Mouse (Mus musculus) limb, embryonic 14.5 days (tissue): ENCODE measurements around the gene Itga11. TPM values are rescaled to one million over a fixed set of nuclear protein-coding genes. Genes with fewer than 3 reads are reported as not detected.

Experiments
- ATAC-seq: fragments of 200-750 bp; cut with Nextera tagmentation; 2 replicates; pipeline ENCODE4 v1.8.0; 2017; ENCODE audit warnings: low read depth, moderate number of reproducible peaks, moderate TSS enrichment; ENCODE audit not compliant: low FRiP score
- DNase-seq: peaks from one replicate; pipeline ENCODE4 v3.0.0-alpha.2; 2015; ENCODE audit warnings: low spot score
- H3K27ac ChIP-seq: fragments of 300-500 bp; sonication (generic); replicated peaks from 2 replicates; pipeline ENCODE4 v1.5.1; 2014; ENCODE audit warnings: low read depth, mild to moderate bottlenecking, low read length, moderate library complexity, mixed read lengths
- H3K27me3 ChIP-seq: fragments of 300-500 bp; sonication (generic); 2 replicates; pipeline ENCODE4 v1.6.1; 2014; ENCODE audit warnings: low read length, mixed read lengths; ENCODE audit not compliant: control insufficient read depth, insufficient read depth
- H3K36me3 ChIP-seq: fragments of 300-500 bp; sonication (generic); 2 replicates; pipeline ENCODE4 v1.6.1; 2014; ENCODE audit warnings: mild to moderate bottlenecking, low read length, moderate library complexity, mixed read lengths; ENCODE audit not compliant: control insufficient read depth, insufficient read depth
- H3K4me1 ChIP-seq: fragments of 300-500 bp; sonication (generic); 2 replicates; pipeline ENCODE4 v1.6.1; 2014; ENCODE audit warnings: antibody characterized with exemption, low read length, mixed read lengths; ENCODE audit not compliant: control insufficient read depth, insufficient read depth
- H3K4me2 ChIP-seq: fragments of 300-500 bp; sonication (generic); replicated peaks from 2 replicates; pipeline ENCODE4 v1.6.1; 2014; ENCODE audit warnings: low read depth, mild to moderate bottlenecking, low read length, moderate library complexity; ENCODE audit not compliant: severe bottlenecking
- H3K4me3 ChIP-seq: fragments of 300-500 bp; sonication (generic); replicated peaks from 2 replicates; pipeline ENCODE4 v1.5.1; 2014; ENCODE audit warnings: low read length
- H3K9ac ChIP-seq: fragments of 300-500 bp; sonication (generic); 2 replicates; pipeline ENCODE4 v1.6.1; 2014; ENCODE audit warnings: mild to moderate bottlenecking, low read depth, low read length, moderate library complexity; ENCODE audit not compliant: severe bottlenecking
- H3K9me3 ChIP-seq: fragments of 300-500 bp; sonication (generic); 2 replicates; pipeline ENCODE4 v1.6.1; 2016; ENCODE audit warnings: low read length; ENCODE audit not compliant: control insufficient read depth
- POLR2A ChIP-seq: fragments of 200-500 bp; IDR thresholded peaks from 2 replicates; pipeline ENCODE4 v1.8.0; 2012; ENCODE audit warnings: inconsistent platforms, mild to moderate bottlenecking, moderate library complexity, borderline replicate concordance; ENCODE audit not compliant: insufficient read depth, insufficient read length; ENCODE audit errors: extremely low read depth
- WGBS: fragments of 180-500 bp; shearing (Covaris S2); extraction: QIAGEN DNeasy Blood & Tissue Kit; methylation state at CpG from one replicate; pipeline ENCODE4 v1.1.7; 2014; 5-methylcytosine and 5-hydroxymethylcytosine counted together
- polyA plus RNA-seq, 2 experiments: library from polyadenylated mRNA; depleted of rRNA in 1 of 2; stranded (reverse) in 1 of 2; unstranded in 1 of 2; fragments of >200 nt; fragmentation: Nextera tagmentation in 1 of 2; extraction: Ambion mirVana in 1 of 2; gene quantifications; 2 replicates each; pipeline versions ENCODE4 v1.2.1 to v1.2.3; 2012 to 2014

The Itga11 gene
- polyA plus RNA-seq, 2 experiments: 11.6 to 18.2 TPM

DNA sequence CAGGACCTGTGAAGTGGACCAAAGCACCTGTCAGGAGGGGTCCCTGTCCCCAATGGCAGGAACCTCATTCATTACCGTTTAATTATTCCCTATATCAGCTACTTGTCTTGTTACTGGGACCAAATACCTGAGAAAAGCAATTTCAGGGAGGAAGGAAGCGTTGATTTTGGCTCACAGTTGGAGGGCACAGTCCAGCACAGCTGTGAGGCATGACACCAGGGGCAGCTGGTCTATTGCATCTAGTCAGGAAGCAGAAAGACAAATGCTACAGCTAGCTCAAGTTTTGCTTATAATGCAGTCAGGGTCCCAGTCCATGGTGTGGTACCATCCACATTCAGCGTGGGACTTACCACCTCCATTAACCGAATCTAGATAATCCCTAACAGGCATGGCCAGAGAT, 29.6 kb downstream of the Itga11 start:
- Histone ChIP-seq H3K9ac (no peak overlapping the region), H3K4me2 (no peak overlapping the region), H3K4me1 (peaks cover 2% of the 10 kb centered on the region; the same call in 1 of the 2 replicates), H3K27ac (no peak overlapping the region), H3K4me3 (no peak overlapping the region), H3K27me3 (no peaks in the 10 kb centered on the region), H3K36me3 (no peaks in the 10 kb centered on the region), H3K9me3 (no peaks in the 10 kb centered on the region)
- no peak for ATAC-seq
- no peak for TF ChIP-seq POLR2A
- no peak for DNase-seq
- 82% methylated on average over 4 of the region's 4 CpGs for WGBS

GRCm38 (mm10) chr9:62707870-62708269, 30.2 kb downstream of the Itga11 start:
- Histone ChIP-seq H3K4me2 (no peak overlapping the region), H3K27me3 (no peaks in the 10 kb centered on the region), H3K9ac (no peak overlapping the region), H3K9me3 (no peaks in the 10 kb centered on the region), H3K36me3 (no peaks in the 10 kb centered on the region), H3K27ac (no peak overlapping the region), H3K4me1 (peaks cover 7% of the 10 kb centered on the region; the same call in 1 of the 2 replicates), H3K4me3 (no peak overlapping the region)
- ATAC-seq (no peak), DNase-seq (no peak)
- no peak for TF ChIP-seq POLR2A
- 24% methylated on average over 6 of the region's 6 CpGs for WGBS

DNA sequence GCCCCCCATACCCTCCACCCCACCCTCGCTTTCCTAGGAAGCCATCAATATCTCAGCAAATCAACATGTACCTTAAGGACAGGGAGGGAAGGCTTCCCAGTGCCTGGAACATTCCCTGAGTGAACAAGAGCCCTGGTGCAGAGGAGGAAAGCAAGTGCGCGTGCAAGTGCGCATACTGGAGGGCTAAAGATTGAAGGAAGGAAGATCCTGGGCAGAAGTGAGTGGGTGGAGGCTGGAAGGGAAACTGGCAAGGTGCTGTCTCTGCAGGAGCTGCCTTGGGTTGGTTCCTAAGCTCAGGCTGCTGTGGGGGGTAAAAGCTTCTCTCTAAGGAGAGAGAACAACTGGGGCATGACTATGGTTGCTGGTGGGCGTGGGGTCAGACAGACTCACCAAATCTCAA, 32.4 kb downstream of the Itga11 start:
- Histone ChIP-seq H3K4me1 (peaks cover 7% of the 10 kb centered on the region; the same call in 1 of the 2 replicates), H3K9ac (no peak overlapping the region), H3K36me3 (no peaks in the 10 kb centered on the region), H3K9me3 (no peaks in the 10 kb centered on the region), H3K4me2 (no peak overlapping the region), H3K27me3 (no peaks in the 10 kb centered on the region), H3K4me3 (no peak overlapping the region), H3K27ac (no peak overlapping the region)
- ATAC-seq (no peak), DNase-seq (no peak)
- 93% methylated on average over 5 of the region's 5 CpGs for WGBS
- TF ChIP-seq POLR2A: no peak

DNA sequence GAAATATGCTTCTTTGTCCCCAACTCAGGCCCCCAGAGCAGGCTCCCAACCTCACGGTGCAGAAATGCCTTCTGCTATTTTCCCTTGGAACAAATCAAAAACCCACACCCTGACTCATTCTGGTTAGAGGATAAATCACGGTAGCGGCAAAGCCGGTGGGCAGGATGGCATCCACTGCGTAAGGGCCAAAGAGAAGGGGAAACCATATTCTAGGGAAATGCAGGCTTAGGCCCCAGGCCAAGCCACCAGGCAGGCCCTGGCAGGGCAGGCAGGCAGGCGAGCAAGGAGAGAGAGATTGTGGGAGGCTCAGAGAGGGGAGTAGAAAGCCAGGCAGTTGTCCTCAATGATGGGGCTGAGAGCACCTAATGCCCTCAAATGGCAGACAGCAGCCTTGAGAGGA, 34.7 kb downstream of the Itga11 start:
- Histone ChIP-seq H3K27ac (peak overlapping the region; percentile 28; the same call in 1 of the 2 replicates), H3K27me3 (no peaks in the 10 kb centered on the region), H3K36me3 (no peaks in the 10 kb centered on the region), H3K4me3 (no peak overlapping the region), H3K4me1 (peaks cover 9% of the 10 kb centered on the region), H3K4me2 (no peak overlapping the region), H3K9me3 (no peaks in the 10 kb centered on the region), H3K9ac (no peak overlapping the region)
- no peak for ATAC-seq
- WGBS: 62% methylated on average over 6 of the region's 6 CpGs
- no peak for TF ChIP-seq POLR2A
- DNase-seq: no peak

DNA sequence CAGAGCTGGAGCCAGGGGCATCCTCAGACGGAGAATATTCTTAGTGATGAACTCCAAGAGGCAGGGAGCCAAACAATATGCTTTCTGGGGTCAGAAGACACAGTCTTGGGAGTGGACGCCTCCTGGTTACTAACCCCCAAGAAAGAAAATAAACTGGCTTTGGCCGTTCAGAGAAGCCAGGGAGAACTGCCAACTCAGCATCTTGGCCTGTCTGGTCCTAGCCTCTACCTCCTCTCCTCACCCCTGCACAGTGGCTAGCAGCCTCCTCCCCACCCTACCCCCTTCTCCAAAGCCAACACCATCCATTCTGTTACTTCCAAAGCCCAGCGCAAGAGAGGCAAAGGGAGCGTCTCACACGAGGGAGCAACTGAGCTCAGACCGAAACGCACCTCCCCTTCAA, 35.4 kb downstream of the Itga11 start:
- Histone ChIP-seq H3K4me3 (no peak overlapping the region), H3K4me2 (no peak overlapping the region), H3K36me3 (no peaks in the 10 kb centered on the region), H3K27ac (peak overlapping the region; percentile 28; the same call in 1 of the 2 replicates), H3K9ac (no peak overlapping the region), H3K4me1 (peaks cover 16% of the 10 kb centered on the region), H3K27me3 (no peaks in the 10 kb centered on the region), H3K9me3 (no peaks in the 10 kb centered on the region)
- no peak for TF ChIP-seq POLR2A
- ATAC-seq (no peak), DNase-seq (no peak)
- 79% methylated on average over 8 of the region's 8 CpGs for WGBS

GRCm38 (mm10) chr9:62714336-62714735, 36.7 kb downstream of the Itga11 start:
- H3K9ac ChIP-seq: no peak overlapping the region
- no peak for TF ChIP-seq POLR2A
- H3K4me2 ChIP-seq: no peak overlapping the region
- no peaks in the 10 kb centered on the region for H3K27me3 ChIP-seq
- H3K4me3 ChIP-seq: no peak overlapping the region
- peaks cover 22% of the 10 kb centered on the region for H3K4me1 ChIP-seq
- 44% methylated on average over 3 of the region's 3 CpGs for WGBS
- no peak for DNase-seq
- ATAC-seq: no peak
- no peak overlapping the region for H3K27ac ChIP-seq
- H3K36me3 ChIP-seq: no peaks in the 10 kb centered on the region
- H3K9me3 ChIP-seq: no peaks in the 10 kb centered on the region
